8 mouse cellular contexts compared by ENCODE assay signal in genomic region chr12:99393867-99394630, GRCm38 (mm10).
DNase-seq lines count a peak whose midpoint lies in the region; ATAC-seq and TF ChIP-seq lines count a peak whose summit lies in the region.

No protein-coding gene starts in this region.

- TF ChIP-seq POLR2A in kidney, adult 2 months (IDR thresholded peaks at IDR 0.05; ENCODE audit: low read depth, low read length) = no peak

- H3K4me2 ChIP-seq in hindbrain, postnatal 0 days (ENCODE audit: low read depth, low read length) = peak overlapping the region; percentile 91

- ATAC-seq in hindbrain, postnatal 0 days = no peak

- peak overlapping the region; percentile 73 for H3K4me3 ChIP-seq in kidney, adult 2 months (ENCODE audit: insufficient read depth, low read depth, low read length)
- H3K4me3 ChIP-seq in brown adipose tissue, adult 24 weeks (ENCODE audit: insufficient read depth, low read depth, low read length) = peak overlapping the region; percentile 95
- H3K4me3 ChIP-seq in hindbrain, postnatal 0 days (ENCODE audit: low read length) = peak overlapping the region; percentile 89

- no peak for DNase-seq in kidney, adult 2 months
- no peak for DNase-seq in kidney, postnatal 10 days
- DNase-seq in hindbrain, postnatal 0 days (ENCODE audit: low spot score) = no peak
- peak; percentile 36 for DNase-seq in naive thymus-derived CD4-positive, alpha-beta T cell, adult 2 months (ENCODE audit: low read depth)
- no peak for DNase-seq in layer of hippocampus, postnatal 25 days (ENCODE audit: extremely low spot score in 1 of 2, low spot score in 1 of 2)
- no peak for DNase-seq in frontal cortex, postnatal 36 days (ENCODE audit: low spot score in 2 of 2)
- no peak for DNase-seq in layer of hippocampus, adult 18-20 months (ENCODE audit: low spot score in 2 of 2)

- WGBS in kidney, adult 2 months = 50% methylated on average over 11 of the region's 11 CpGs
- 53% methylated on average over 11 of the region's 11 CpGs for WGBS in hindbrain, postnatal 0 days

- no peaks in the 10 kb centered on the region for H3K36me3 ChIP-seq in kidney, adult 2 months (ENCODE audit: control insufficient read depth, insufficient read depth, low read length)
- H3K36me3 ChIP-seq in hindbrain, postnatal 0 days (ENCODE audit: insufficient read depth, low read length) = no peaks in the 10 kb centered on the region

- no peaks in the 10 kb centered on the region for H3K27me3 ChIP-seq in kidney, adult 2 months (replicated peaks; ENCODE audit: control insufficient read depth, insufficient read depth, low read length)
- H3K27me3 ChIP-seq in hindbrain, postnatal 0 days (ENCODE audit: insufficient read depth, low read length) = no peaks in the 10 kb centered on the region

- peak overlapping the region; percentile 77; the same call in 1 of the 2 replicates for H3K9ac ChIP-seq in hindbrain, postnatal 0 days (replicated peaks; ENCODE audit: low read length)

- no peaks in the 10 kb centered on the region for H3K9me3 ChIP-seq in hindbrain, postnatal 0 days (ENCODE audit: low read length)

- H3K27ac ChIP-seq in kidney, adult 2 months (ENCODE audit: insufficient read depth, low read depth, low read length) = peak overlapping the region; percentile 73; the same call in 1 of the 2 replicates
- H3K27ac ChIP-seq in brown adipose tissue, adult 24 weeks (replicated peaks; ENCODE audit: low read depth, low read length) = peak overlapping the region; percentile 96
- H3K27ac ChIP-seq in hindbrain, postnatal 0 days = no peak overlapping the region

- TF ChIP-seq CTCF in kidney, adult 2 months (conservative IDR thresholded peaks at IDR 0.05; ENCODE audit: insufficient read depth, insufficient read length, low read depth, low read length) = no peak
- no peak for TF ChIP-seq CTCF in hindbrain, postnatal 0 days (IDR thresholded peaks at IDR 0.05; ENCODE audit: low read depth)

- peaks cover 8% of the 10 kb centered on the region; the same call in 1 of the 2 replicates for H3K4me1 ChIP-seq in kidney, adult 2 months (ENCODE audit: control insufficient read depth, insufficient read depth, low read length)
- peaks cover 7% of the 10 kb centered on the region; the same call in 1 of the 2 replicates for H3K4me1 ChIP-seq in brown adipose tissue, adult 24 weeks (ENCODE audit: control insufficient read depth, insufficient read depth, insufficient read length, low read length)
- no peaks in the 10 kb centered on the region for H3K4me1 ChIP-seq in hindbrain, postnatal 0 days (ENCODE audit: insufficient read depth, low read length)
